Mouse (Mus musculus): ENCODE data around the gene Nudt9.

Nudt9 gene

GRCm38 (mm10) chr5:104076361-104076760, 30.3 kb downstream of the Nudt9 start:
- no peak for DNase-seq (ENCODE audit: low read depth, low spot score)

DNA sequence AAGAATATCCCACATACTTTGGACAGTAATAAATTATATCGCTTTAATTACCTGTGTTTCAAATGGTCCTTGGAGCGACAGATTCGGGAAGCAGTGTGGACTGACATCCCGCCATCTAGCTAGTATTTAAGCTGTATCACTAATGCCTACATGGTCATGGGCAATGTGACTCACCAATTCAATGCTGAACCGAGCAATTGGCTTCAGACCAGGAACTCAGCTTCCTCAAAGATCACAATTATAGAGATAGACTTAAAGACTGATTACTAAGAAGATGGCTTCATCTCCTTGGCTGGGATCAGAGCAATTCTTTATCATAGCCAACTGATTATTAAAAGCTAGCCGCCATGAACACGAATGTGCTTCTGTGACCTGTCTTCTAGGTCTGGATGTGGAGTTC, 31.4 kb downstream of the Nudt9 start, which contains the start of gene Gm17660:
Gm17660 (minus strand) TSS at position 101 of the 400 bp plus-strand sequence.
- no peak for DNase-seq (ENCODE audit: low read depth, low spot score)

- DNase-seq (ENCODE audit: low read depth, low spot score), result no peak
Observed at GRCm38 (mm10) chr5:104080736-104081135, 34.6 kb downstream of the Nudt9 start.

DNA sequence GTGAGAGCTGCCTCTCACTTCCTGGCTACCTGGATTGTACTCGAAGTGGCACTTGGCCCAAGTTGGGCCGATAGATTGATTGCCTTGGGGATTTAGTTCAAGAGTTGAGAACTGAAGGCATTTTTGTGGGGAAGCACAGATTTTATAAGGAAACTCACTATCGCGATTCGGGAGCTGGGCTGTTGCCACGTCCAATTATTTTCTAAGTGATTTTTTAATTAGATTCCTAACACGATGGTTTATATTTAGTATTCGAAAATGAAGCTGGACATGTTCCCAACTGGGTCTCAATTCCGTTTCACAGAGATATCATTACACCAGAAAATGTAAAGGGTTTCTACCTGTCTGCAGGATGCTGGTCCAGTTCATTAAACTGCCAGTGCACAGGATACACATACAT, 39.3 kb downstream of the Nudt9 start:
- no peak for DNase-seq (ENCODE audit: low read depth, low spot score)

DNA sequence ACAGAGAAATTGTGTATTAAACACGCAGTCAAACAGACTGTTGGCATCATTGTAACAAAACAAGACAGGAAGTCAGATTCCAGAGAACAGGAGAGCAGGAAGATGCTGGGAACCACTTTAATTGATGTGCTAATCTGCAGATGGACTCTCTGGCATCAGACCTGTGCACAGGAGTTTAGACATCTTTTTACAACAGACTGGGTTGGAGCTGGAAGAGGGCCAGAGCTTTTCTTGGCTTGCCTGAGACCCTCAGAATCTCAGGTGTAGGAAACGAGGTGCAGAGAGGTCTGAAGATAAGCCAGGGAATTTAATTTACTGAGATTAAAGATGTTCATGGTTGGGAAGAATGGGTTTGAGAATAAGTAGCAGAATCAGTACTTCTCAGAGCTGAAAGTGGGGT, 43.6 kb downstream of the Nudt9 start:
- DNase-seq (ENCODE audit: low read depth, low spot score), result no peak

DNA sequence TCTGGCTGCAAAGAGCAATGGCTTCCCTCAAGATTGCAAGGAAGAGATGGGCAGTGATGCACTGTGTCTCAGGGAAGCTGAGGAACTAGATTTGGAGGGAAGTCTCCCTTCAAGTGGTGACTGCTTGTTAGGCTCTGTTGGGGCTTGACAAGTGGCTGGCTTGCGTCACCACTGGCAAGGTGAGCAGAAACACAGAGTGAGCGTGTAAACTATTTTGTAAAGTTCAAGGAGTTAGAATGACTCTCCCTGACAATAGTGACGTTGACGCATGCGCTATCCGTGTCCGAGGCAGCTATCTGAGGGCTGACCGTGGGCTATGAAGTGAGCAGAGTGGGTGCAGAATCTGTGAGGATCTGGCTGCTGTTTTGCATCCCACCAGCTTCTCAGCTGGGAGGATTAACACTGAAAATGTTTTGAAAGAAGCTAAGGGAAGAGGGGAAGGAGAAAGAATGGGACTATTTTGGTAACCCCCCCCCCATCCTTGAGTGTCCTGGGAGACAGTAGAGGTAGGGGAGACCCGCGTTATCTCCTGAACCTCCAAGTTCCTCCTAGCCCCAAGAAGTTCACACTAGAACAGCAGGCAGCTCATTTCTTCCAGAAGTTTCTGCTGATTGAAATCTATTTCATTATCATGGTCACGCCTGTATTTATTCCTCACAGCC, 49.4 kb downstream of the Nudt9 start:
- DNase-seq (ENCODE audit: low read depth, low spot score), result no peak

DNA sequence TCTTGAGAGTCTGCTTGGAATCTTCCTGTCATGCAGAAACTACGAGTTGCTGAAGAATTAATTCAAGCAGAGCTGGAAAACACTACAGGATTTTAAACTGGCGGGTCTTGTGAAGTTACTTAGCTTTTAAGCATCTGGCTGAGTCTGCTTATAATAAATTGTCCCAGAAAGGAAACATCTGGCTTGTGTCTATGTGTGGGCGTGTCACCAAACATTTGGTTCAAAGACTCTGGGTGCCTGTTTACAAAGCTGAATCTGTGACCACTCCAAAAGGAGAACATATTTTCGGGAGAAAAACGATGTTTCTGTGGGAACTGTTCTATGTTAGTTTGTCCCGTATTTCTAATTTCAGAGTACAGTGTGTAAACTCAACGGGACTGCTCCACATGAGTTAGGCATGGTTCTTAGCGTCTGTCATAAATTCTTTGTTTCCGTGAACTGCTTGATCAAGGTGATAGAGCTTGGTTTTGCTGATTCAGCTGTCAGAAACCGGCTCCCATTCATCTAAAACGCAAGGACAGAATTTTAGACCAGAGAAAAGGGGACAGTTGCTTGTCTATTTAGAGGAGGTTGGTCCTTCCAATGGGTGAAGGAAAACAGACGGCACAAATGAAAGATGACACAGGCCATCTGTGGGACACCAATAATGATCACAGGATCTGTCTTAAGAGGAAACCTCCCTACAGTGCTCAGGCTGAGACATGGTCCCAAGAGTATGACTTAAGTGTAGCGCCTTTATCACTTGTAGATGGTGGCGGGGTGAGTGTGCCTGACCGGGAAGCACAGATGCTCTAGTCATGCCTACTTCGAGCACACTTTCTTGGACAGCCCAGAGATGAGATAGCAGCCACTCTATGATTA, 50.2 kb downstream of the Nudt9 start:
- no peak for DNase-seq (ENCODE audit: low read depth, low spot score)

DNA sequence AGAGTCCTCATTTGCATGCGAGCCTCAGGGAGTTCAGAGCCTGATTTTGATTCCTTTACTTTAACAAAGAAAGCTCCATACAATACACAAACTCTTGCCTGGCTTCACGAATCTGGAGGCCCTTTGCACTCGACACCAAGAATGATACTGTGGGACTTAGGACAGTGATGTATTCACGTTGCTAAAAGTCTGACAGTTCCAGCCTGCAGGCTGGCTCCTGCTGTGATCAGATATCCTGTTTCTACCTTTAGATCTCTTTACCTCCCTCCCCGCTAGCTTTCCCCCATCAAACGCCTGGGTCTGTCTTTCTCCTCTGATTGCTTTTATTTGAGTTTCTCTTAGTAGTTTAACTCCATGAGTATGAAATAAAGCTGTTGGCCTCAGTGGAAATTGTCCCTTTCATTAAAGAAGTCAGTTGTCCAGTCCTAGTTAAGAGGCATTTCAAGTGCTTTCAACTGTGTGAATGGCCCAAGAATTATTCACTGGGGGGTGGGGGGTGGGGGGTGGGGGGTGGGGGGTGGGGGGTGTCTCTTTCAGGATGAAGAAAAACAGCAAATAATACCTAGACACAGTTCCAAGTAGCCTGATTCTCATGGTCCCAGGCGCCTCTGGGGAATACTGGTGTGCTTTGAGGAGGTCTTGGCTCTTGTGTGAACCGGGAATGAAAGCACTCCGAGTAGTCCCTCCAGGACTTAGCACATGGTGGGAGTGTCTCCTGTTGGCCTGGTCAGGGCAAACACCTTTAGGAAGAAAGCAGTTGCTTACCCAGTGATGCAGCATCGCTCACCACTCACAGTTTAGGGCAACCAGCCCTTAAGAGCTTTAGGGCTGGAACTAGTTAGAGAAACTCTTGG, 55.8 kb downstream of the Nudt9 start:
- no peak for DNase-seq (ENCODE audit: low read depth, low spot score)

DNA sequence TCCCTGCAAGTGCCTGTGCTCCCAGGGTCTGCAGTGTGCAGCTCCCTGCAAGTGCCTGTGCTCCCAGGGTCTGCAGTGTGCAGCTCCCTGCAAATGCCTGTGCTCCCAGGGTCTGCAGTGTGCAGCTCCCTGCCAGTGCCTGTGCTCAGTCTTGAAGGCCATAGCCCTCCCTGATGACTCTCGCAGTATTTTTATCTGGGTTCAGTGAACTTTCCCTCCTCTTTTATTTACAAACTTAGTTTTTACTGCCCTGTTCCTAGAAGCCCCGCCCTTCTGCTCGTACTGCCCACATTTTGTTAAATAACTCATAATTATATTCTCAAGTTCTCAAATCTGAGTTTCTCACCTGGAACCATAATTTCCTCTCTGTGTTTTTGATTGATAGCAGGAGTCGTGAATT, 57.1 kb downstream of the Nudt9 start:
- DNase-seq (ENCODE audit: low read depth, low spot score), result no peak

DNA sequence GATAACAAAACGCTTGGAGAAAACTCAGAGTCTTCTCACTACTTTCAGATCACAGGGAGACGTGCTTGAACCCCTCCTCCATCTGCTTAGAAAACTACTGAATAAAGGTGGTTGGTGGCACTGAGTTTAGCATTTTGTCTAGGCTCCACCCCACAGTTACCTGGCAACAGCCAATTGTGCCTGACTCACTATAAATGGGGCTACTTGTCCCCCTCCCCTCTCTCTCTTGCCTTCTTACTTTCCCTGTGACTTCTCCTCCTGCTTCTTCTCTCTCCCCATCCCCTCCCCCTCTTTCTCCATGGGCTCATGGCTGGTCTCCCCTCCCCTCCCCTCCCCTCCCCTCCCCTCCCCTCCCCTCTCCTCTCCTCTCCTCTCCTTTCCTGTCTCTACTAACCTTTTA, 58.0 kb downstream of the Nudt9 start:
- no peak for DNase-seq (ENCODE audit: low read depth, low spot score)

DNA sequence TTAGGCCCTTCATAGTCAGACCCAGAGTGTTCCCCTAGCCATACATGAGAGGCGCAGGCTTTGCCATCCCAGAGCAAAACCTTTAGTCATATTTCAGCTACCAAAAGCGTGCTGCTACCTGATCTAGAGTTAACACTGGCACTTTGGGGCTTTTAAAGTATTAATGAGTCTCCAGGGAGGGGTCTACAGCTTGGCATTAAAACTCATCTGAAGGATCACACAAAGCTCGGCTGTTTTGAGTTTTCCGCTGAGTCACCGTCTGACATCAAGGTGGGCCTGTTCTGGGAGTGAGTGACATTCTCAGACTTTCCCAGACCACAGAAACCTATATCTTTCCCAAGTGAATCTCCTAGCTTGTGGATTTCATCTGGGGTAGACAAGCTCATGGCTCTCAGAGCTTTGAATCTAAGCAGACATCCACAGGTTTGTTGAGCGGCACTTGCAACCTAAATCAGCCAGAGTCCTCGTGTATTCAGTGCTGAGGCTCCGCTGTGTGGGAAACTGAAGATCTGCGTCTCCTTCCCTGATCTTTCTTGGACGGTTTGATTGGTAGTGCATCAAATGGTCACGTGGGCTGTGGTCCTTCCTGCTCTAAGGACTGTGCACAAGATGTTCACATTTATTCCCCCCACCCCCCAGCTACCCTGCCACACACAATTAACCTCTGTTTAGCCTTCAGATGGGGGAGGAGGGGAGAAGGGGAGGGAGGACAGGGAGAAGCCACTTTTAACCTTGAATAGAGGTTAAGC, 62.2 kb downstream of the Nudt9 start:
- no peak for DNase-seq (ENCODE audit: low read depth, low spot score)

- DNase-seq (ENCODE audit: low read depth, low spot score), result no peak
Observed at GRCm38 (mm10) chr5:104108879-104109369, 62.8 kb downstream of the Nudt9 start.

DNA sequence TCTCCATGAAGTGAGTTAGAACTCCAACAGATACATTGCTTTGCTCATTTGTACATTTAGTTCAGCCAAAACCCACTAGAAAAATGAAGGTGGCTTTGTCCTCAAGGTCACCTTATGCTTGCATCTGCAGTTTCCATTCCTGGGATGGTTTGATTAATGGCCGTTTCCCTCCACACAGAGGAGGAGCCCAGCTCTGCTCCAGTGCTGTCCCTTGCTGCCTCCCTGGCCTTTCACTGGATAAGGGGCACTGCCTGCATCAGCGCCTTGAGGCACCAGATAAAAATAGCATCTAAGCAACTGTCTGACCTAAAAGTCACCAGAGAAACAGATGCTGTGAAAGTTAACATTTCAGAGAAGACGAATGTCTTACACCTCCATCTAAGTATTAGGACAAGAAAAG, 63.4 kb downstream of the Nudt9 start:
- no peak for DNase-seq (ENCODE audit: low read depth, low spot score)

DNA sequence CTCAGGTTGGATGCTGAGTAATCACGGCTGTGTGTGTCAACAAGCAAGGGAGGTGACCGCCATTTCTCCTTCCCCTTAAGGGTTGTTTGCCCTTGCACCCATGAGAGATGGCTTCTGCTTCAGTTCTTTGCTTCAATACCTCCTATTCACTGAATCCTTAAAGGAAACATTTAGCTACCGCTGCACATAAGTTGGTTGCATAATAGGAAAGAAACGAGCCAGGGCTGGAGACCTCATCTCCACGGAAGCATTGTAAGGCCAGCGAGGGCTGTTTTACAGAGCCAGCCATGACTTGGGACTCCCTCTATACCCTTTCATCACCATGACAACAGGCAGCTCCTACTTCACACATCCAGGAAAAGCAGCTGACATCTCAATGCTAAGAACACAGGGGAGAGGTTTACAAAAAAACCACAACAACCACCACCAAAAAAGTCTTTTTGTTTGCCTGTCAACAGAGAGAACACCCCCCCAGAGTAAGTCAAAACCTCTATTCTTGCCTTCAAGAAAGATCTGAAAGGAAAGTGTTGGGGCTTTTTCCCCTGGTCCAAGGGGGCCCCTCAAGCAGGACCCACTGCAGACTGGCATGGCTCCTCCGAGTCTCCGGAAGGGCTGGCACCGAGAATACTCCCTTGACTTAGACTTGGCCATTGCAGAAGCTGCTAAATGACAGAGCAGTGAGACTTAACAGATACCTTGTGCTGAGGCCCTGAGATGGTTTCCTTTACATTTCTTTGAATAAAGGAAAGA, 64.2 kb downstream of the Nudt9 start:
- DNase-seq (ENCODE audit: low read depth, low spot score), result no peak

GRCm38 (mm10) chr5:104112016-104112415, 65.9 kb downstream of the Nudt9 start:
- DNase-seq (ENCODE audit: low read depth, low spot score), result no peak

GRCm38 (mm10) chr5:104112511-104112910, 66.4 kb downstream of the Nudt9 start:
- DNase-seq (ENCODE audit: low read depth, low spot score), result no peak

GRCm38 (mm10) chr5:104113491-104114172, 67.5 kb downstream of the Nudt9 start, which contains the start of gene Sparcl1:
Gene Sparcl1 (minus strand): TSS chr5:104113733.
- no peak for DNase-seq (ENCODE audit: low read depth, low spot score)

Measured in embryo, embryonic 11.5 days (tissue).